Mouse (Mus musculus) urinary bladder, postnatal 25 days (tissue): ENCODE data around the gene Rmi2.
"Not testable (repeated sequence)": the region's sequence is repeated elsewhere in the genome, so short reads cannot be mapped to it uniquely, and the experiment has no call there.

Experiments used
- DNase-seq: peaks from one replicate; pipeline ENCODE4 v3.0.0; 2022; ENCODE audit warnings: low spot score

Gene Rmi2

GRCm38 (mm10) chr16:10834911-10835587 lies at the start of gene Rmi2:
Gene Rmi2, plus strand, starts transcription at chr16:10835059.
- DNase-seq, result peak; percentile 81

DNA sequence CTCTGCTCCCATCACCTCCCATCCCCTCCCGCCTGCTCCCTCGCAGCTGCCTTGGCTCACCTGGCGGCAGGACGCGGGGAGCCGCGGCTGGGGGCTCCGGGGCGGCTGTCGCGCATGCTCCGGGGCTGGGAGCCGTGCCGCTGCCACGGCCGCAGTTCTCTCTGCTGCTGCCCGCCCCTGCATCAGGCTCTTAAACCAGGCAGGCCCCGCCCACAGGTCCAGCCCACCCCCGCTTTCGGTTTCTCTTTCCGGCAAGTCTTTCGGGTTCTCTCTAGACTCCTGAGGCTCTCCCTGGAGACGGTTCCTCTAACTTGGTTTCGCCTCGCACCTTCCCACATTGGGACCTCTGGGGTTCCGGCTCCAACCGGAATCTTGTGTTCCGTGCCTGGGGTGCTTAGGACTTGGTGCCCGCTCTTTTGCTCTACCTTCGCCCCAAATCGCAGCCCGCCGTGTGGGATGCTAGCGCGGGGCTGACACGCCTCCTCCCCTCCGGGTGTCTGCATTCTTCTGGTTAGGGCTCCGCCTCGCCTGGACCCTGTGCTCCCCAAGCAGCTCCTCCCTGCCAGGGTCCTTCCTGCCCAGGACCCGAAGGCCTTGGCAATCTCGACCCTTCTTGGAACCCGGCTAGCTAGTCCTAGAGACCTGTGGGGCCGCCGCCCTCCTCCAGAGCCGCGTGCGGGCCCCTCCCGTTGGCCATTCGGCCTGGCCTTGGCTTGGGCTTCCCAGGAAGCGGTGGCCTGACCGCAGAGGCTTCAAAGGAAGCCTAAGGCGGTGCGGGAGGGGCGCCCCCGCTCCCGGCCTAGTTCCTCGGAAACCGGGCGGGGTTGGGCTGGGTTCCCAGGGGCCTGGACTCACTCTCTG lies 49.3 kb upstream of the Rmi2 start, which contains the start of gene Socs1:
TSS of gene Socs1 (minus strand) at position 166 of the 861 bp plus-strand sequence.
- peak; percentile 82 for DNase-seq

GRCm38 (mm10) chr16:10786288-10786687 lies 48.6 kb upstream of the Rmi2 start:
- peak; percentile 65 for DNase-seq

DNA sequence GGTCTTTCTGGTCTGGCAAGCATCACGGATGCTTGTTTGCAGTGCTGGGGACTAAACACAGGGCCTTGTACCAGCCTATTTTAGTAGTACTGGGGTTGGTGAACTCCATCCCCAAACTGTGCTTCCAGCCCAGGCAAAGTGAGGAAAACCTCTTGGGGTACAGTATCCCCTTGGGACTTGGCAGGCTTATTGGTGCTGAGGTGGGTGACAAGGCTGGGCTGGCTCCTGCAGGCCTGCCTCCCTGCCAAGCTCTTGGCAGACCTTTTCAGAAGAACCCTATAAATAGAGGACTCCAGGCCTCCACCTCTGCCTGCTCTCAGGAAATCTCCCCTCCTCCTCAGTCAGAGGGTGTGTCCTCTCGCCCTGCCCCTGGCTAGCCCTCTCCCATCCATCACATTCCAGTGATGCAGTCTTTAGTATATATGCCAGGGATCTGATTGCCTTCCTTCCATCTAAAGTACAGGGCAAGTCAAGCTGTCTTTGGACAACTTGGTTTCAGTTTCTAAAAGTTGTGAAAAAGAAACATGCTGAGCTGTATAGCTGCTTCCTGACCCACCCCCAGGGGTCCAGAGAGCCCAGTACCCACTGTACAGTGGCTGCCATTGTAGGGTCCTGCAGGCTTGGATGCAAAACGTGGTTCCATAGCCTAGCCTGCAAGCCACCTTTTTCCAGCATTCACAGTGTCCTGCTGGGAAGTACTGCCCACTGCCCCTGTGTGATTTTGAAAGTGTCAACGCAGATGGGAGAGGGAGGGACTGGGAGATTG lies 47.9 kb upstream of the Rmi2 start:
- DNase-seq, result no peak

DNA sequence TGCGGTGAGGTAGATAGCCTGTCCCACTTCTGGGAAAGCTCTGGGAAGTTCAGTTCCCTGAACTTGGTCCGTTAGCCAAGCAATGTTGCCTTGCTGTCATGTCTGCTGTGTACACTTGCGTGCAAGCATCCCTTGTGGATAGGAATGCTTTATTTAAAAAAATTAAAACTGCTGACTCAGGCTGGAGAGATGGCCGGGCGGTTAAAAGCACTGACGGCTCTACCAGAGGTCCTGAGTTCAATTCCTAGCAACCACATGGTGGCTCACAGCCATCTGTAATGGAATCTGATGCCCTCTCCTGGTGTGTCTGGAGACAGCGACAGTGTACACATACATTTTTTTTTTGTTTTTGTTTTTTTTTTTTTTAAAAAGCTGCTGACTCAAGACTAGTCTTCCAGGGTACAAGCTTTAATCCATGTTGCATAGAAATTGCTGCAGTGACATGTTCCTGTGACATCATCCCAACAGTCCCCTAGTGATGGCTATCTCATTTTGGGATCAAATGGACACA lies 47.3 kb upstream of the Rmi2 start:
- no peak for DNase-seq

GRCm38 (mm10) chr16:10788271-10788670 lies 46.6 kb upstream of the Rmi2 start, which contains the start of gene Tnp2:
Gene Tnp2, minus strand, starts transcription at chr16:10788660.
- DNase-seq, result no peak

GRCm38 (mm10) chr16:10788866-10789265 lies 46.0 kb upstream of the Rmi2 start:
- DNase-seq, result no peak

- DNase-seq, result no peak
Observed at GRCm38 (mm10) chr16:10790702-10791101, 44.2 kb upstream of the Rmi2 start, which contains the start of gene Prm3. Gene Prm3, minus strand, starts transcription at chr16:10790914.

DNA sequence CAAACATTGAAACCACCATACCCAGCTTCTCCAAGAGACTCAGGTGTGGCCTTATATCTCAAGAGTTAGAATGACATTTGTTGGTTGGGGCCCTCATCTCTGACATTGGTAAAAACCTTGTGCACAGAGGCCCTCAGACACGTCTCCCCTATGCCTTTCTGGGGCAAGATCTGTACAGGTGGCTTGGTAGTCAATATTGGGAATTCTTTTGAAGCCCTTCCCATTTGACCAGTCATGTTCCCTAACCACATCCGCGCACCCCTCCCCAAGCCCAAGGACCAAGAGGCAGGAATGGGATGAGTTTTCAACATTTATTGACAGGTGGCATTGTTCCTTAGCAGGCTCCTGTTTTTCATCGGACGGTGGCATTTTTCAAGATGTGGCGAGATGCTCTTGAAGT lies 38.8 kb upstream of the Rmi2 start, which contains the start of gene Prm2:
TSS of gene Prm2 (minus strand) at position 101 of the 400 bp plus-strand sequence.
- no peak for DNase-seq

- not testable (repeated sequence) for DNase-seq
Observed at GRCm38 (mm10) chr16:10802420-10802819, 32.4 kb upstream of the Rmi2 start.

GRCm38 (mm10) chr16:10805789-10806527 lies 28.9 kb upstream of the Rmi2 start, which contains the start of gene Prm1:
Gene Prm1, minus strand, starts transcription at chr16:10805839.
- no peak for DNase-seq

DNA sequence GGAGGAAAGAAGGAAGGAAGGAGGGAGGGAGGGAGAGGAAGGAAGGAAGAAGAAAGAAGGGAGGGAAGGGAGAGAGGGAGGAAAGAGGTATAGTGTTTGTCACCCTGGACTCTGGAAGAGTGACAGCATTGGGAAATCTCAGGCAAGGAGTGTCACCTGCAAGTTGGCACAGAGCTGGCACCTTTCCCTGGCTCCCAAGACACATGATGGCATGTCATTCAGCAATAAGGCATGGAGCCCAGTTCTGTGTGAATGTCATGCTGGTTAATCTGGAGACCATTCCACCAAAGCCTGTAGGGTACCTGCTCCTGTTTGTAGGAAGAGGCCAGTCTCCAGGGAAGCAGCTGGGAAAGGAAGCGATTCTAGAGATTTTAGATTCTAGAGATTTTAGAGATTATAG lies 24.5 kb upstream of the Rmi2 start:
- no peak for DNase-seq

DNA sequence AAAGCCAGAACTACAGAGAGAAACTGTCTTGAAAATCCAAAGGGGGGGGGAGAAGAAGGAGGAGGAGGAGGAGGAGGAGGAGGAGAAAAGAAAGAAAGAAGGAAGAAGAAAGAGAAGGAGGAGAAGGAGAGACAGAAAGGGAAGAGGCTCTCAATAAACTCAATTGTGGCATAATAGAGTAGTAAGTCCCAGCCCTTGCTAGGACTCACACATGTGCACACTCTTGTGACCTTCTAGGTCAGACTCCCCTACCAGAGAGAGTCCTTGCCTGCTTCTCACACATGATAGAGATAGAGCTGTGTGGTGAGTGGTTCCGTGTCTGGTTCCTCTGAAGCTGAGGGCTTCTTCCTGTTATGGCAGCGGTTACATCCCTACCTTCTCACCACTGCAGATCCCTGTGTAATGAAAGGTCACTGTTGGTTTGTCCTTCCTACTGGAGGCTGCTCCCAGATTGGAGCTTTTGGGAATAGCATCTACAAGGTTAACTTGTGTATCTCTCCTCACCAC lies 21.9 kb upstream of the Rmi2 start, which contains the start of gene Gm11172:
TSS of gene Gm11172 (plus strand) at position 51 of the 507 bp plus-strand sequence.
- no peak for DNase-seq

DNA sequence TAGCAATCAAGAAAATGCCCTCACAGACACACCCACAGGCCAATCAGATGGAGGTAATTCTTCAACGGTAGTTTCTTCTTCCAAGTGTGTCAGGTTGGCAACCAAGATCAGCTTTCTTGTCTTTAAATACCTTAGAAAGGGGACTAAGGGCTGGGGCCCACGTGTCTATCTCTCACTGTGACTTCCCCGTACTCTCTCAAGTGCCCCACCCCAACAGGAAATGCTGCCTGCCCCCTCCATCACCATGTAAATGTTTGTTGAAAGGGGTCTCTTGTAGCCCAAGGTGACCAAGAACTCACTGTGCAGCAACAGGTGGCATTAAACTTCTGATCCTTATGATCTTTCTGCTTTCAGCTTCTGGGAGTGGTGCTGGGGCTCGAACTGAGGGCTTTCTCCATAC lies 21.1 kb upstream of the Rmi2 start:
- DNase-seq, result no peak

DNA sequence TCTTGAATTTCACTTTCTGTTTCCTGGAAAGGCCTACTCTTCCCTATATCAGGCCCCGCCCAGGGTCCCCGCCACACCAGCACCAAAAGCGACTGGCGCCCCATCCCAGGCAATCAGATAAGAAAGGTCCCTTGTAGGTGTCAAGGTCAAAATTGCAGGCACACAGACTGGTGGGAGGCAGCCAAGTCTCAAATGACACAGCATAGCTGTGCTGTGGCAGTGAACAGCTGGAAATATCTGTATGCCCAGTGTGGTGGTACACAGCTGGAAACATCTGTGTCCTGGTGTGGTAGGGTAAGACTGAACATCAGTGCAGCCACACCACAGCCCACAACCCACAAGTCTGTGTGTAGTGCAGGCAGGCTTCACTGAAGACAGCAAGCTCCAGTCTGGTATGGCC lies 20.0 kb upstream of the Rmi2 start:
- DNase-seq, result no peak

GRCm38 (mm10) chr16:10818579-10819135 lies 16.2 kb upstream of the Rmi2 start:
- no peak for DNase-seq

DNA sequence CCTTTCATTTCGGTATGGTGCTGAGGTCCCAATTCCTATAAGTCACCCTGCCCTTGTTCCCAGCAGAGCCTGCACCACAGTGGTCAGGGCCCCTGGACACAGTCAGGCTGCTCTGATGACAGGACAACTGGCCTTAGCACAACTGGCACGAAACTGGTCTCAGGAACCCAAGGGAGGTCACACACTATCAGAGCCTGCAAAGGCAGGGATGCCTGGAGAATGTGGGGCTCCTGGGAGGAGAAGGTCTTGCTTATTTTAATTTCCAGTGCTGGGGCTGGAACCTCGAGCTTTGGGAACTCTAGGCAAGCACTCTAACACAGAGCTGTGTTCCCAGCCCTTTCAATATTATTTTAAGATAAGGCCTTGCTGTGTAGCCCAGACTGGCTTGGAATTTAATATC lies 14.9 kb upstream of the Rmi2 start:
- no peak for DNase-seq

DNA sequence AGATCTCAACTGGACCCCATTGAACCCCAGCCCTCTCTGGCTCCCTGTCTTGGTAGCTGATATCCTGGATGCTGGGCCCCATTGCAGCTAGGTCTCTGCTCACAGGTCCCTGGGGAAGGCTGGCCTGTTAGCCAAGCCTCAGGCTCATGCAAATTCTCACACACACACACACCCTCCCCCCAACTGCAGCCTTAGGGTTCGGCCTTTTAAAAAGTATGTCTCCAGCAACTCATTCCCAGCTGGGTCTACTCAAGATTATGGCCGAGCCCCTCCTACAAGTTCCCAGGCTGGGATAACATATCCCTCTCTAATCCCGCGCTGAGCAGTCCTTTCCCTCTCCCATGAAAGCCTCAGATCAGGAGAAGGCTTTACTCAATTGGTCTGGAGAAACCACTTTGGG lies 13.5 kb upstream of the Rmi2 start:
- no peak for DNase-seq

GRCm38 (mm10) chr16:10824536-10824935 lies 10.3 kb upstream of the Rmi2 start:
- no peak for DNase-seq

DNA sequence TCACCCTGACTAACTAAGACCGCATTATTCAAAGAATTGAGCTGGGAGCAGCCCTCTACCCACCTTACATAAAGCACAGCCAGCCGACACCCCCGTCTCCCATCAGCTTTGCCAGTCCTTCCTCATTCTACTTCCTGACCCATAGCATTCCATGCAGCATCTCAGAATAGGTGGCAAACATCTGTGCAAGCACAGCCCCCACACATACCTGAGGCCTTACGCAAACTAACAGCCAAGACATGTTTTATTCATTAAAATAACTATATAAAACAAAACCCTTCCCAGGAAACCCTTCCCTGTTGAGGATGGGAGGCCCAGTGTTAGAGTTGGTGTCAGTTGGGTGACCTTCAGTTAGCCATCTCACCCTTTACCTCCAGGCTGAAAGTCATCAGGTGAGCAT lies 9.0 kb upstream of the Rmi2 start:
- DNase-seq, result no peak

DNA sequence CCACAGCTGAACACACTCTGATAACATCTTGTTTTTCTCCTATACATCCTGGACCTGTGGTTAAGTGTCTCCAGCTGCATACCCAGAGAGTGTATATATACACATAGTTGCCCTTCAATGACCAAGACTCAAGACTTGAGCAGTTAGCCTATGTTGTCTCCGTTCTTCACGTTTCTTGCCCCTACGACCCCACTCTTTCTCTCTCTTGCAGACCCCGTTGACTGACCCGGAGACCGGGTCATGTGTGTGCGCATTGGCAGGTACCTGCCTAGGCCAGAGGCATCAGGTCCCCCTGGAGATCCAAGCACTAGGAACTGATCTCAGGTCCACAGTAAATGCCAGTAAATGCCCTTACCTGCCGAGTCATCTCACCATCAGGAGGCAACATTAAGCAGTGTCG lies 7.6 kb upstream of the Rmi2 start:
- DNase-seq, result no peak
